Mouse (Mus musculus) embryonic stem cell, embryonic (primary cell): Measurements from ENCODE around the gene Telo2.

ENCODE experiments used
- CTCF ChIA-PET, 4 experiments: fragments of 300-600 bp in 2 of 4; fragments of 350-600 bp in 2 of 4; sonication (Branson Sonifier 250); formaldehyde crosslinking; loops; one replicate each; lab custom pipeline; 2022; ENCODE audit warnings: inconsistent platforms in 2 of 4; lab: Charles Lee
- POLR2A ChIA-PET, 4 experiments: fragments of 300-600 bp in 2 of 4; fragments of 350-600 bp in 2 of 4; sonication (Branson Sonifier 250); formaldehyde crosslinking; loops; one replicate each; lab custom pipeline; 2022; ENCODE audit warnings: antibody characterized with exemption in 4 of 4, inconsistent platforms in 1 of 4; lab: Charles Lee

The Telo2 gene

DNA sequence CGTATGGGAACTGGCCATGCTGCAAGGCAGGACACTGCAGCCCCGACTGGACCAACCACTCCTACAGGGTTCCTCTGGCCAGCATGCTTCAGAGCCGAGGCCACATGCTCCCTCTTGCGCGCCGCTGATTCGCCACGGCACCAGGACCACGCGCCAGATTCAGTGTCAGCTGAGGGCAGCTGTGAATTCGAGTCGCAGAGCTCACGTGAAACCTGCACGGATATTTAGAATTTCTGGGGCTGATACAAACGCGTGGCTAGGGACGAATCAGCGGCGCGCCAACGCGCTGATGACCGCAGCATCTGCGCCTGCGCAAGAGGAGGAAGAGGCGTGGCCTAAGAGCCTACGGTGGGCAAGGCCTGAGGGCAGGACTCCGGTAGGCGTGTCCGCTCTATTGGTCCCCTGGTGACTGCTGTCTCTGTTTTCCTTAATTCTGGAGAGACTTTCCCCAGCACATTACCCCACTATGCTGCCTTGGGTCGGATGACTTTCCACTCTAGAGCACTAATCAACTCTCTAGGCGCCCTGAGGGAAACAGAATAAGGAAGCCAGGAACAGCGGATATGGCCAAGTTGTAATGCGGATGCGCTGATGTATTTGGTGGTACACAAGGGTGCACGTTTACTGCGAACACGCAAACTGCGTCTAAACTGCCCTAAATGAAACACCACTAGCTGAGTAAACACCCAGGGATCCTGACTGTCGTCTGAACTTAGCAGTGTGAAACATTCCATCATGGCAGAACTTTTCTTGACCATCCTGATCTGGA is at the start of gene Telo2:
Telo2 (minus strand) TSS at position 304 of the 769 bp plus-strand sequence.
- CTCF ChIA-PET, result interaction anchor here in 3 of 4 experiments (0.6 to 2.2 kb wide), 8 partner anchors 11 to 246 kb away, joined by 3 to 12 read pairs (median 3); partner anchors contain the start of genes Eme2 (in 1 of the 3), Gnptg (in 1 of the 3), Mrps34 (in 1 of the 3) and Tsr3 (in 1 of the 3)

DNA sequence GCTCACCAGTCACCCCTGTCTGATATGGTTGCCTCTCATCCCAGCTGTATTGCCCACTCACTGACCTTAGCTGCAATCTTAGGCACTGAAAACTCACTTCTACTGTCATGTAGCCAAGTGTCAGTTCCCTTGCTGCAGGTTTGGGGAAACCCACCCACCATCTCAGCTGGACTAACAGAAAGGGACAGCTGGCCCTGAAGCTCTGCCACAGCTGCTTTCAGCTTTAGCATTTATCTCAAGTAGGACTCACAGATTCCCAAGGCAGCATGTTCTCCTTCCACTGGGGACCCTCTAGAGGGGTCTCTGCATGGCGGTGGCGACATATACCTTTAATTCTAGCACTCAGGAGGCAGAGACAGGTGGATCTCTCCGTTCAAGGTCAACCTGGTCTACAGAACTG is 49.0 kb upstream of the Telo2 start:
- ChIA-PET POLR2A (interaction anchor here in 2 of 4 experiments (1.7 to 5.4 kb wide), 3 partner anchors 19 to 228 kb away, joined by 4 to 35 read pairs (median 20); partner anchors contain the start of genes BC003965 (in 2 of the 2) and Mapk8ip3 (in 1 of the 2)), CTCF (interaction anchor here in 2 of 4 experiments (0.5 to 1.4 kb wide), 2 partner anchors 48 to 1104 kb away, joined by 3 to 4 read pairs; no protein-coding TSS in a partner anchor)

More for the DNA sequence above, at the start of gene Telo2:
- POLR2A ChIA-PET, result interaction anchor here in 3 of 4 experiments (0.6 to 3.1 kb wide), 13 partner anchors 9 to 455 kb away, joined by 3 to 11 read pairs (median 3); partner anchors contain the start of genes BC003965 (in 2 of the 3), Gnptg (in 1 of the 3), Sox8 (in 1 of the 3) and Spsb3 (in 1 of the 3)

DNA sequence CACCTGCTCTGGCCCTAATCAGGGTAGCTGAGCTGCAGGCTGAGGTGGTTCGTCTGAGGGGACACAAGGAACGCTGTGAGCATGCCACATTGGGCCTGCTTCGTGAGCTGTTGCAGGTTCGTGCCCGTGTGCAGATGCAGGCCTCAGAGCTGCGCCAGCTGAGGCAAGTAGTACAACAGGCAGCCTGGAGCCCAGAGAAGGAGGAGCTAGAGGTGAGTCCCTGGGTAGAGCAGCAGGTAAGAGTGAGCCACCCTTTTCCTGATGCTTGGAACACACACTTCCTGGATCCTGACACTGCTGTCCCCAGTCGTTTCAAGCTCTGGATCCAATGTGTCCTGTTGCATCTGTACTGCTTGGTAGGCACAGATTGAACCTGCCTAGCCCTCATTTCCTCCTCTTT is 47.6 kb upstream of the Telo2 start:
- CTCF ChIA-PET, result interaction anchor here in 1 of 4 experiments (1.0 to 1.4 kb wide), 2 partner anchors 39 to 46 kb away, joined by 3 to 4 read pairs; no protein-coding TSS in a partner anchor

DNA sequence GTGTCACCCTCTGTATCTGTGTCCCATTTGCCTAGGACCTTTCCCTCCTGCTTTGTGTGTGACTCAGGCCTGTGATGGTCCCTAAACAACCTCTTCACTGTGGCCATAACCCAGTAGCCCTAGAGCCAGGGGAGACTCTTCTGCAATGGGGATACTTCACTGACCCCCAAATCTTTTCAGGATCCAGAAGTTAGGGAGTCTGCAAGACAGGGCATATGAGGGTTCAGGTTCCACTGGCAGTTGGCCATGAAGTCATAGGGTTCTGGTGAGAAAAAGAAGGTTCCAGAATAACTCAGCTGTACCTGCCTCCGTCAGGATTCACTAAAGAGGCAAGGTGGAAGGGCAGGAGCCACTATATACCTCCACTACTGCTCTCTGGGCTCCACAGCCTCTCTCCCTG is 46.4 kb upstream of the Telo2 start, which contains the start of gene Ccdc154:
Ccdc154 (plus strand) TSS at position 301 of the 400 bp plus-strand sequence.
- ChIA-PET CTCF (no interaction called here), POLR2A (interaction anchor here in 1 of 4 experiments (0.9 to 1.8 kb wide), 7 partner anchors 9 to 81 kb away, joined by 3 to 5 read pairs (median 4); partner anchors contain the start of gene BC003965)

More for the DNA sequence above, 47.6 kb upstream of the Telo2 start:
- POLR2A ChIA-PET, result interaction anchor here (0.6 to 1.8 kb wide), 15 partner anchors 8 to 405 kb away, joined by 3 to 6 read pairs (median 4); partner anchors contain the start of genes BC003965 (in 3 of the 4), Gm38655 (in 1 of the 4) and Mapk8ip3 (in 1 of the 4)

DNA sequence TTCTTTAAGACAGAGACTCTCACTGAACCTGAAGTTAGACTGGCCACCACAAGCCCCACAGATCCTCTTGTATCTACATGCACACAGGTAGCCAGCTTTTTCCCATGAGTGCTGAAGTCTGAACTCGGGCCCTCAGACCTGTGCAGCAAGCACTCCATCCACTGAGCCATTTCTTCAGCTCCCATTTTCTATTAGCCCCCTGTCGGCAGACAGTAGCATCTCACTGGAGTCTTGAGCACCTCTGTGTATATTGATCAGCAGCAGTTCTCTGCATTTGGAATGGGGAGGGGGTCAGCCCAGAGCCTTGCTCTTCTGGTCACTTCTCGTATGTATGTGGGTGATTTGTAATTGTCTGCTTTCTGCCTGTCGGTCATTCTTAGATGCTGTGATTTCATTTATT is 24.2 kb upstream of the Telo2 start:
- ChIA-PET CTCF (interaction anchor here (0.6 to 1.5 kb wide), 16 partner anchors 10 to 1369 kb away, joined by 3 to 12 read pairs (median 4); partner anchors contain the start of gene Tmem204 (in 1 of the 4)), POLR2A (interaction anchor here in 2 of 4 experiments (0.6 to 2.6 kb wide), 11 partner anchors 10 to 717 kb away, joined by 3 to 7 read pairs (median 3); partner anchors contain the start of gene BC003965 (in 1 of the 2))

DNA sequence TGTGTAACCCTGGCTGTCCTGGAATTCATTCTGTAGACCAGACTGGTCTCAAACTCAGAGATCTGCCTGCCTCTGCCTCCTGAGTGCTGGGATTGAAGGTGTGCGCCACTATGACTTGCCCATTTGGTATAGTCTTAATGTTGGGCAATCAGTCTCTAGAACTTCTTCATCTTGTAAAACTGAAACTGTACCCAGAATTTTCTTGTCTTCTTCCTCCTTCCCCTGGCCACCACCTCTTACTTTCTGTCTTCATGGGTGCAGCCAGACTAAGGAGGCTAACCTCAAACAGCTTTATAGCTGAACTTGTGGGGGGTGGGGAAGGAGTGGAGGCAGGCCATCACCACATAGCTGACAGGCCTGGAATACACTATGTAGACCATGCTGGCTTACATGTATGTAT is 23.0 kb upstream of the Telo2 start:
- ChIA-PET POLR2A (interaction anchor here in 2 of 4 experiments (1.1 to 2.6 kb wide), 4 partner anchors 11 to 134 kb away, joined by 3 to 7 read pairs (median 4); no protein-coding TSS in a partner anchor), CTCF (interaction anchor here in 1 of 4 experiments (0.6 to 1.1 kb wide), 2 partner anchors 22 to 366 kb away, joined by 3 read pairs; no protein-coding TSS in a partner anchor)

DNA sequence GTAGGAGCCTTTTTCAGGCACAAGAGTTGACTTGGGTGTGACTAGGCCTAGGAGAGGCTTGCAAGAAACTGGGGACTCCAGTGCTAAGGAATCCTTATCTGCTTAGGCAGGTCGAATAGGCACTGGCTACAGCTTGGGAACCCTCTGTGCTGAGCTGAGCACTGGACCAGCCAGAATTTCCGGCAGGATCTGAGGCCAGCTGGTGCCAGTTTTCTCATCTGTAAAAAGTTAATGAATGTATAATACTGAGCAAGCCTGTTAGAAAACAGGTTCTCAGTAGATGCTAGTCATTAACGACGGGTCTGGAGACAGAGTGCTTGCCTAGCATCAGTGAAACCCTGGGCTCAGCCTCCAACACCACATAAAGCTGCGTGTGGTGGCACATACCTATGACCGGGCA is 19.9 kb upstream of the Telo2 start:
- POLR2A ChIA-PET, result interaction anchor here in 3 of 4 experiments (0.5 to 2.4 kb wide), 10 partner anchors 8 to 787 kb away, joined by 3 to 7 read pairs (median 4); partner anchors contain the start of gene BC003965 (in 2 of the 3)
- CTCF ChIA-PET, result no interaction called here

DNA sequence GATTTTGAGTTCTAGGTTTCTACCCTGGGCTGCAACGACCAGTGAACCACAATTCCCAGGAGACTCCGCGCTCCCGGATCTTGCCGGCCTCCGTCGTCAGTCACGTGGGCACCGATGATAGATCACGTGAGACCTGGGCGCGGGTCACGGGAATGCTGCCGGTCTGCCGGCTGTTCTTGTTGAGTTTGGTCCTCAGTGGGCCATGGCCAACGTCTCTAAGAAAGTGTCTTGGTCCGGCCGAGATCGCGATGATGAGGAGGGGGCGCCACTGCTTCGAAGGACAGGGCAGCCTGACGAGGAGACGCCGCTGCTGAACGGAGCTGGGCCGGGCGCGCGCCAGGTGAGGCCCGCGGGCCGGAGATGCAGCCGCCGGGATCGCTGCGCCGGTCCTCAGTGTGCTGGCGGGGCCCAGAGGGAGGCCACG is 17.5 kb upstream of the Telo2 start, which contains the start of gene Clcn7:
Clcn7 (plus strand) TSS at position 117 of the 424 bp plus-strand sequence.
- POLR2A ChIA-PET, result interaction anchor here in 2 of 4 experiments (0.7 to 1.2 kb wide), 3 partner anchors 16 to 21 kb away, joined by 3 to 4 read pairs (median 3); no protein-coding TSS in a partner anchor
- CTCF ChIA-PET, result no interaction called here

DNA sequence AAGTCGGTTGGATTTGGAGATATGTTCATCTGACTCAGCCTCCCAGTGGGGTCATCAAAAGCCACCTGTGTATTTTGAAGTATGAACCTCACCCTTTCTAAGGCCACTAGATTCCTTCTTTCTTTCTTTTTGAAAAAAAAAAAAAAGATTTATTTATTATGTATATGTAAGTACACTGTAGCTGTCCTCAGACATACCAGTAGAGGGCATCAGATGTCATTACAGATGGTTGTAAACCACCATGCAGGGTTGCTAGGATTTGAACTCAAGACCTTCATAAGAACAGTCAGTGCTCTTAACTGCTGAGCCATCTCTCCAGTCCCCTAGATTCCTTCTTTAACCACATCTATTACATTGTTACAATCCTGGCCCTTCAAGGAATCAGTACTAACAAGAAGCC is 14.3 kb upstream of the Telo2 start:
- CTCF ChIA-PET, result interaction anchor here in 3 of 4 experiments (0.6 to 1.5 kb wide), 8 partner anchors 8 to 480 kb away, joined by 3 to 5 read pairs (median 4); partner anchors contain the start of gene Ptx4 (in 1 of the 3)
- POLR2A ChIA-PET, result interaction anchor here in 2 of 4 experiments (1.1 to 1.7 kb wide), 5 partner anchors 10 to 105 kb away, joined by 3 to 4 read pairs (median 3); no protein-coding TSS in a partner anchor

DNA sequence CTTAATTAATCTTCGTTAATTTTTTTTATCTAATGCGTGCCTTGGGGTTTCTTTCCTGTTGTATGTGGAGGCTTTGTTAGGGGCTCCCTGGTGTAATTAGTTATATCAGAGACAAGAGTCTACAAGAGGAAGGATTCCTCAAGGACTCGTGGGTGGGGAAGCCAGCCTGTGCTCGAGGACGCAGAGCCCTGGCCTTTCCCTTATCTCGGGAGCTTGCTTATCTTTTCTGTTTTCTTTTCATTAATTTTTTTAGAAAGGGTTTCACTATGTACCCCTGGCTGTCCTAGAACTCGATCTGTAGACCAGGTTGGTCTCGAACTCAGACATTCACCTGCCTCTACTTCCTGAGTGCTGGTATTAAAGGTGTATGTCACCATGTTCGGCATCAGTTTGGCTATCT is 11.9 kb upstream of the Telo2 start:
- POLR2A ChIA-PET, result interaction anchor here in 3 of 4 experiments (0.8 to 2.5 kb wide), 19 partner anchors 9 to 375 kb away, joined by 3 to 19 read pairs (median 4); partner anchors contain the start of genes BC003965 (in 3 of the 3), Gnptg (in 1 of the 3), Hs3st6 (in 1 of the 3) and Telo2 (in 1 of the 3)
- CTCF ChIA-PET, result interaction anchor here in 3 of 4 experiments (0.7 to 2.1 kb wide), 6 partner anchors 10 to 158 kb away, joined by 3 to 12 read pairs (median 5); no protein-coding TSS in a partner anchor

DNA sequence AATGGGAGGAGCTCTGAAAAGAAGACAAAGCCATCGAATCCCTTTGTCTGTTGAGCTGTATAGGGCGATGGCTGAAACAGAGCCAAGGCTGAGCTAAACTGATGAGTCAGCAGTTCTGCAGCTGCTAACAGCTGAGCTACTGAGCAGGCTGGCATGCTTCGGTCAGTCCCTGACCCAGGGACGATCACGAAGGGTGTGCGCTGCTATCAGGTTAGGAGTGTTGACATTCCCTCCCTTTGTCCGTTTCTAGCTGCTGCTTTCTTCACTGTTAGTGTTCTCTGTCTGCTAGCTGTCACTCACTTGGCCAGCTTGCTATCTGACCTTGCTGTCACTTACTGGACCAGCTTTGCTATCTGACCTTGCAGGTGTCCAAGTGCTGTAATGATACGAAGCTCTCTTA is 11.3 kb upstream of the Telo2 start:
- ChIA-PET CTCF (interaction anchor here in 3 of 4 experiments (0.5 to 2.1 kb wide), 11 partner anchors 10 to 878 kb away, joined by 3 to 12 read pairs (median 4); partner anchors contain the start of genes Gnptg (in 1 of the 3), Tsr3 (in 1 of the 3) and Ube2i (in 1 of the 3)), POLR2A (interaction anchor here in 3 of 4 experiments (0.5 to 2.5 kb wide), 30 partner anchors 8 to 443 kb away, joined by 3 to 19 read pairs (median 4); partner anchors contain the start of genes BC003965 (in 3 of the 3), Gnptg (in 3 of the 3), Tsr3 (in 3 of the 3) and Hs3st6 (in 1 of the 3))

DNA sequence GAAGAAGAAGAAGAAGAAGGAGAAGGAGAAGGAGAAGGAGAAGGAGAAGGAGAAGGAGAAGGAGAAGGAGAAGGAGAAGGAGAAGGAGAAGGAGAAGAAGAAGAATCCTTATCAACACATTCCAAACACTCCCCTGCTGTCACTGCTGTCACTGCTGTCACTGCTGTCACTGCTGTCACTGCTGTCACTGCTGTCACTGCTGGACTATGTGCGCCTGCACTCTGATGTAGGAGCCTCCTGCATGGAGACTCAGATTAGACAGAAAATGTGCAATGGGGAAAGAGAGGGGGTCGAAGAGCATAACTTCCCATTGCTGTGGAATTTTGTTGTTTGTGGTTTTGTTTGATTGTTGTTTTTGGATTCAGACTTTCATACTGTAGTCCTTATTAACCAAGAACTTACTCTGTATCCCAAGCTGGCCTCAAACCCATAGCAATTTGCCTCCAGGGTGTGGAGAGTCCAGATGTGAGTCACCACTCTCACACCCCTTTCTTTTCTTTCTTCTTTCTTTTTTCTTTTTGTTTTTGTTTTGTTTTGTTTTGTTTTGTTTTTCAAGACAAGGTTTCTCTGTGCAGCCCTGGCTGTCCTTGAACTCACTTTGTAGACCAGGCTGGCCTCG is 9.8 kb upstream of the Telo2 start:
- CTCF ChIA-PET, result interaction anchor here in 3 of 4 experiments (0.6 kb wide), 3 partner anchors 145 to 659 kb away, joined by 3 to 4 read pairs (median 3); no protein-coding TSS in a partner anchor
- POLR2A ChIA-PET, result interaction anchor here in 2 of 4 experiments (0.6 to 2.4 kb wide), 8 partner anchors 9 to 534 kb away, joined by 3 to 19 read pairs (median 4); partner anchors contain the start of genes Telo2 (in 1 of the 2) and Ube2i (in 1 of the 2)

DNA sequence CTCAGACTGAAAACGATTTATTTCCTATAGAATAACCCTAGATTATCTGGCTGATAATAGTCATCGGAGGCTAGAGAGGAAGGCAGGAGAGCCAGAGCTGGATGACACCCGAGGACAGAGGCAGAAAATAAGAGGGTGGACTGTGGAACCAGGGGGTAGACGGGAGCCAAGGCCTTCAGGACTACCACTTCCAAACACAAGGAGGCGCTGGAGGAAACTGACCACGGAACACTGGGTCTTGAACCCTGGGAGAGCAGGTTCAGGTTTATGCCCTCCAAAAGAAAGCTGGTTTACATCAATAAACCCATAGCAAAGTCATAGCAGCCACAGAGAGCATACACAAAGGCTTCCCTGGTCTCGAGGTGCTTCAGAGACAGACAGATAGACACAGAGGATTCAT is 8.2 kb upstream of the Telo2 start:
- CTCF ChIA-PET, result interaction anchor here in 3 of 4 experiments (0.7 to 1.2 kb wide), 4 partner anchors 16 to 161 kb away, joined by 3 read pairs; no protein-coding TSS in a partner anchor

DNA sequence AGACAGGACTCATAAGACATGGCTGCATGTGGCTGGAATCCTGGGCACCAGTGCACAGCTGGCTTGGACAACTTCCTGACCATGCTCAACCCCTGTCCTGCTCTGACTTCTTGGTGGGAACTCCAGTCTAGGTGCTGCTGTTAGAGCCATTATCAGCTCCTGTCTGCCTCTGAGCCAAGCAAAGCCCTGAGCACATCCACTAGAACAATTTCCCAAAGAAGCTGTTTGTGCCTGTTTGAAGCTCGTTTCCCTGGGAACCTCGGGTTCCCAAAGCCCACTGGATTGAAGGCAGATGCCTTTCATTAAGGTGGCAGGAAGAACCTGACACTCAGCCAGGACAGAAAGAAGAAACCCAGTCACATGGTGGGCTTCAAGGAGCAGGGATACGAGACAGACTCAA is 4.6 kb upstream of the Telo2 start, which contains the start of gene Ptx4:
Ptx4 (plus strand) TSS at position 355 of the 400 bp plus-strand sequence.
- ChIA-PET POLR2A (interaction anchor here in 3 of 4 experiments (0.6 to 0.7 kb wide), 3 partner anchors 52 to 129 kb away, joined by 3 to 5 read pairs (median 4); no protein-coding TSS in a partner anchor), CTCF (interaction anchor here in 2 of 4 experiments (0.5 to 1.3 kb wide), 3 partner anchors 9 to 241 kb away, joined by 3 to 6 read pairs (median 4); no protein-coding TSS in a partner anchor)

More for the DNA sequence above, 8.2 kb upstream of the Telo2 start:
- POLR2A ChIA-PET, result interaction anchor here in 1 of 4 experiments (0.6 to 2.4 kb wide), 4 partner anchors 8 to 535 kb away, joined by 3 to 11 read pairs (median 6); partner anchors contain the start of gene Telo2

DNA sequence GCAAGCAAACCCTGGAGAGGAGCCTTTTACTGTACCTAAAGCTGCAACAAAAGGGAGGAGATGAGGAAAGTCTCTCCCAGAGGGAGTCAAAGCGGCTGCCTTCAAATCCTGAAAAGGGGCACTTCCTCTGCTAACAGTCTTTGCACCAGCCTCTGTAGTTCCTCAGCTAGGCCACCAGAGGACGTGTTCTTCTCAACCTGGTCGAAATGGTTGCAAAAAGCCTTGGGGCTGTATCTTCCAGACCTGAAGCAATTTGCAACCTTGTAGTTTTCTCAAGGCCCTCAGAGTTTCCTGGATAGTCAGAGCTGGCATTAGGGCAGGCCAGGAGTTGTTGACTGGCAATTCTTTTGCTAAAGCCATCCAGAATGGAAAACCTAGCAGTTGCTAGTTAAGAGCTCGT is 1.5 kb upstream of the Telo2 start:
- ChIA-PET POLR2A (interaction anchor here in 3 of 4 experiments (0.6 to 3.1 kb wide), 20 partner anchors 7 to 751 kb away, joined by 3 to 13 read pairs (median 4); partner anchors contain the start of genes Clcn7 (in 2 of the 3), BC003965 (in 1 of the 3), Mcrip2 (in 1 of the 3) and Ube2i (in 1 of the 3)), CTCF (interaction anchor here (0.5 to 2.2 kb wide), 21 partner anchors 10 to 1127 kb away, joined by 3 to 13 read pairs (median 3); partner anchors contain the start of genes Fam234a (in 1 of the 4), Gnptg (in 1 of the 4), Tsr3 (in 1 of the 4) and Ube2i (in 1 of the 4))
